Mouse (Mus musculus) CD4-positive naive resting alpha-beta T cell, adult 57 days (primary cell): Measurements from ENCODE around the gene Defb45. TPM values are rescaled to one million over a fixed set of nuclear protein-coding genes. Genes with fewer than 3 reads are reported as not detected.

Experiments used
- total RNA-seq: library from RNA; stranded (reverse); gene quantifications from one replicate; pipeline ENCODE4 v1.2.4, GENCODE M21; 2023

Gene Defb45
- total RNA-seq, result not detected

GRCm38 (mm10) chr2:152599299-152599698 lies at the start of gene Defb45:
Gene Defb45, minus strand, starts transcription at chr2:152599399.

GRCm38 (mm10) chr2:152626774-152627591 lies 27.8 kb upstream of the Defb45 start, which contains the start of gene Rem1:
Gene Rem1, plus strand, starts transcription at chr2:152626951.

GRCm38 (mm10) chr2:152622953-152623352 lies 23.8 kb upstream of the Defb45 start, which contains the start of gene Defb25:
Gene Defb25, minus strand, starts transcription at chr2:152623053.

GRCm38 (mm10) chr2:152604057-152604456 lies 4.9 kb upstream of the Defb45 start, which contains the start of gene Defb36:
Gene Defb36, plus strand, starts transcription at chr2:152604327.

GRCm38 (mm10) chr2:152580107-152580506 lies 19.1 kb downstream of the Defb45 start, which contains the start of gene Defb19:
Gene Defb19, minus strand, starts transcription at chr2:152580312.

GRCm38 (mm10) chr2:152572114-152572794 lies 26.9 kb downstream of the Defb45 start, which contains the start of gene Defb21:
Gene Defb21, plus strand, starts transcription at chr2:152572744.

GRCm38 (mm10) chr2:152569038-152569437 lies 30.2 kb downstream of the Defb45 start, which contains the start of gene Gm17416:
Gene Gm17416, plus strand, starts transcription at chr2:152569338.

Other genes with a start within 250 kb of the Defb45 start
- not detected for gene Nrsn2, start 222.8 kb downstream of the Defb45 start, total RNA-seq
- 0.80 TPM for gene Sox12, start 201.3 kb downstream of the Defb45 start, total RNA-seq
- gene Zcchc3, start 184.4 kb downstream of the Defb45 start, total RNA-seq, result 1.0 TPM
- not detected for gene 6820408C15Rik, start 183.8 kb downstream of the Defb45 start, total RNA-seq
- not detected for gene Defb23, start 134.8 kb downstream of the Defb45 start, total RNA-seq
- gene Defb20, start 122.3 kb downstream of the Defb45 start, total RNA-seq, result not detected
- gene Defb22, start 109.3 kb downstream of the Defb45 start, total RNA-seq, result not detected
- gene Defb26, start 87.7 kb downstream of the Defb45 start, total RNA-seq, result not detected
- gene Defb28, start 81.1 kb downstream of the Defb45 start, total RNA-seq, result not detected
- gene Defb29, start 59.3 kb downstream of the Defb45 start, total RNA-seq, result not detected
- not detected for gene Gm17416, start 30.1 kb downstream of the Defb45 start, total RNA-seq
- gene Defb21, start 26.7 kb downstream of the Defb45 start, total RNA-seq, result not detected
- not detected for gene Defb19, start 19.1 kb downstream of the Defb45 start, total RNA-seq
- gene Defb36, start 4.9 kb upstream of the Defb45 start, total RNA-seq, result not detected
- not detected for gene Defb25, start 23.7 kb upstream of the Defb45 start, total RNA-seq
- gene Rem1, start 27.6 kb upstream of the Defb45 start, total RNA-seq, result not detected
- 151 TPM for gene H13, start 70.1 kb upstream of the Defb45 start, total RNA-seq
- gene Mcts2, start 87.6 kb upstream of the Defb45 start, total RNA-seq, result 28.4 TPM
- 2.8 TPM for gene Id1, start 136.9 kb upstream of the Defb45 start, total RNA-seq
- not detected for gene Cox4i2, start 154.8 kb upstream of the Defb45 start, total RNA-seq
- gene Bcl2l1, start 232.3 kb upstream of the Defb45 start, total RNA-seq, result 22.7 TPM
- 0.30 TPM for gene Tpx2, start 248.6 kb upstream of the Defb45 start, total RNA-seq